Mouse (Mus musculus) large intestine, adult 2 months (tissue): ENCODE measurements around the gene Hoxd11. TPM values are rescaled to one million over a fixed set of nuclear protein-coding genes. Genes with fewer than 3 reads are reported as not detected.

Source experiments
- DNase-seq: peaks from one replicate; pipeline ENCODE4 v3.0.0-alpha.2; 2012; ENCODE audit warnings: low read depth, low spot score
- WGBS: fragments of 180-500 bp; shearing (Covaris S2); methylation state at CpG from one replicate; pipeline ENCODE4 v1.1.7; 2018; 5-methylcytosine and 5-hydroxymethylcytosine counted together
- polyA plus RNA-seq: library from polyadenylated mRNA; depleted of rRNA; stranded (reverse); fragments of >200 nt; gene quantifications from 2 replicates; pipeline ENCODE4 v1.2.3, GENCODE M21; 2012

Hoxd11 gene
- polyA plus RNA-seq, 1 experiment = not detected

DNA sequence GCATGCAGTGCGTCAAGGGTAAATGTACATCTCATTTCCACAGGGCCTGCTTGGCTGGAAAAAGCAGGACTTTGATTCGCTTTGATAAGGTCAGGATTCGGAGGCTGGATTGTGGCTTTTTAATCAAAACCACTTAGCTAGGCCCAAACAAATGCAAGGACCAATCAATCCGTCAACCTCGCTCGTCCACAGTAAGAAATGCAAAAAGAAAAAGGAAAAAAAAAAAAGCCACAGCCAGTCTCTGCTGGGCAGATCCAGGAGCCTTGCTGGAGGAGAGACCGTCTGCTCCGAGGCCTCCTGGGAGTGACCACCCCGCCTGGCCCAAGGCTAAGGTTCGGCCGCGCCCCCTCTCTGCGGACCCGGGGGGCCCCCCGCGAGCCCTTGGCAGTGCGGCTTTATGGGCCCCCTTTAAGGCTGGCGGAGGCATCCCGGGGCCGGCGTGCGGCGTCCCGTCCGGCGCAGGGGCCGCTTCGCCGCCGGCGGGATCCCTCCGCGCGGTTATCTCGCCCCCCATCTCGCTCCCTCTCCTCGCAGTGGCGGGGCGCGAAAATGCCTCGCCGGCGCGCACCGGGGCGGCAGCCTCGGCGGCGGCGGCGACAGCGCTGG is 25.1 kb downstream of the Hoxd11 start, which contains the start of gene Hoxd8:
Gene Hoxd8, plus strand, starts transcription at position 223 of the 606 bp plus-strand sequence.
- DNase-seq = no peak
- WGBS = 3% methylated on average over 48 of the region's 52 CpGs

DNA sequence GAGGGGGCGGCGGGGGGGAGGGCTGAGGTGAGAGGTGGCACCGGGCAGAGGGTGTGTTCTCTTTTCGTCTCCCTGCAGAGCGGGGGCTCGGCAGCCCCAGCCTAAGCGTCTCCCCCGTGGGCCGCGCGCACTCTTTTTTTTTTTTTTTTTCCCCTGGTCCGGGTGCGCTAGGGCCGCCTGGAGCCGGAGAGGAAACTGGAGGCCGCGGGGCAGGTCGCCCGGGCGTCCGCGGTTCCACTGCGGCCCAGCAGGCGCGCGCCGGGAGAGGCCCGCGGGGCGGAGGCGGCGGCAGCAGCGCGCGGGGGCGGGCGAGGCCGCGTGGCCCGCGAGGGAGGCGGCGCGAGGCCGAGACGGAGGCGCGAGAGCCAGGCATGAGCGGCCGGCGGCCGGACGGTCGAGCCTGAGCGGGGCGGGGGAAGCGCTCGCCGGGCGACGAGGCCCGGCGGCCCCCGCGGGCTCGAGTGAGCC is 25.7 kb downstream of the Hoxd11 start:
- no peak for DNase-seq
- under 1% methylated on average over 57 of the region's 66 CpGs for WGBS

DNA sequence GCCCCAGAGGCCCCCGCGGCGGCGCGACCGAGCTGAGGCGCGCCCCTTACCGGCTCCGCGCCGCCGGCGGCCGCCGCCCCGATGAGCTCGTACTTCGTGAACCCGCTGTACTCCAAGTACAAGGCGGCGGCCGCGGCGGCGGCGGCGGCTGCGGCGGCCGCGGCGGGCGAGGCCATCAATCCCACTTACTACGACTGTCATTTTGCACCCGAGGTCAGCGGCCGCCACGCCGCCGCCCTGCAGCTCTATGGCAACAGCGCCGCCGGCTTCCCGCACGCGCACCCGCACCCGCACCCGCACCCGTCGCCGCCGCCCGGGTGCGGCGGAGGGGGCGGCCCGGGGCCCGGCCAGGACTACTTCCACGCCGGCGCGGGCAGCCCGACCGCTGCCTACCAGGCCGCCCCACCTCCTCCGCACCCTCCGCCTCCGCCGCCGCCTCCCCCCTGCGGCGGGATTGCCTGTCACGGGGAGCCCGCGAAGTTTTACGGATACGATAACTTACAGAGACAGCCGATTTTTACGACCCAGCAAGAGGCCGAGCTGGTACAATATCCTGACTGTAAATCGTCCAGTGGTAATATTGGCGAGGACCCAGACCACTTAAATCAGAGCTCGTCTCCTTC is 26.2 kb downstream of the Hoxd11 start:
- no peak for DNase-seq
- WGBS = under 1% methylated on average over 69 of the region's 85 CpGs

DNA sequence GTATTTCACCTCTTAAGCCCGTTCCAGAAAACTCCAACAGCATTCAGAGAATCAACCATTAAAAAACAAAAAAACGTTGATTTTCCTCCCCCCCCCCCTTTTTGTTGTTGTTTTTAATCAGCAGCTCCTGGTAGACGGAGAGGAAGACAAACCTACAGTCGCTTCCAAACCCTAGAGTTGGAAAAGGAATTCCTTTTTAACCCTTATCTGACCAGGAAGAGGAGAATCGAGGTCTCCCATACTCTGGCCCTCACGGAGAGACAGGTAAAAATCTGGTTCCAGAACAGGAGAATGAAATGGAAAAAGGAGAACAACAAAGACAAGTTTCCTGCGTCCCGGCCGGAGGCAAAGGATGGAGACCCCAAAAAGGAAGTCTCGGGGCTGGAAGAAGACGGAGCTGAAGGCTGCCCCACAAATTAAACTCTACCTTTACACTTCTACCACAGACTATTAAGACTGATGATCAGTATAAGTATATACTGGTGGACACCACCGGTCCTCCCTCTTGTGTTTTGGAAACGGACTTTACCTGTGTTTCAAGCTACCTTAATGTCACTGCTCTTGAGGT is 27.1 kb downstream of the Hoxd11 start:
- 19% methylated on average over 13 of the region's 13 CpGs for WGBS
- no peak for DNase-seq

DNA sequence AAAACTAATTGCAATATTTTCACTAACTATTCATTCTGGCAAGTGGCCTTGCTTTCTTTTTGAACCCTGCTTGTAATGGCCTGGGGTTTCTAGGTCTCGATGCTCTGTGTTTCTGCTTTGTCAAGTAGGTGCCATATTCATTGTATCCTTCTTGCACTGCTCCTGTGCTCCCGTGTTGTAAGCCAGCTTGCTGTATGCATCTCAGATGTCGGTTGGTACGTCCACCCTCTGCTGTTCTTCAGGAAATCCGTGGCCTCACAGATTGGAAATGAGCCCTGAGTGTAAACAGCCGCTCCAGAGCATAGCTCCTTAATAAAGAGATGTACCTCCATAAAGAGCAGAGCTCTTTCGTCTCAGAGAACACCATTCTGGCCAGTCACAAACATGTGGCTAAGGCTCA is 28.2 kb downstream of the Hoxd11 start:
- 57% methylated on average over 7 of the region's 7 CpGs for WGBS
- DNase-seq = no peak

DNA sequence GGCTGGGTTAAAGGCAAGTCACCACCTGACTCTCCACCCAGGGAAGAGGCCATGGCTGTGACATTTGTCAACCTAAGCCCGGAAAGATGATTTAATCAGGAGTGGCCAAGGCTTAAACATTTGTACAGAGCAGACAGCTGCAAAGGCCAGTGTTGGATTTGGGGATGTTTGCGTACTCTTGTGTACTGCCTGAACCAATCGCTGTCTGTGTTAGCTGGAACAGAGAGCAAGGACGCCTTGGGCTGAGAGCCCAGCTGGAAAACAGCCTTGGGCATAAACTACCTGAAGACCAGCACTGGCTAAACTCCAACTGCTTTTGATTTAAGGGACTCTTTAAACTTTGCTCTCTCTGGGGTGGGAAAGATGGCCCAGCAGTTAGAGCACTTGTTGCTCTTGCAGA is 29.3 kb downstream of the Hoxd11 start:
- 32% methylated on average over 4 of the region's 4 CpGs for whole genome bisulfite sequencing
- DNase-seq = no peak

DNA sequence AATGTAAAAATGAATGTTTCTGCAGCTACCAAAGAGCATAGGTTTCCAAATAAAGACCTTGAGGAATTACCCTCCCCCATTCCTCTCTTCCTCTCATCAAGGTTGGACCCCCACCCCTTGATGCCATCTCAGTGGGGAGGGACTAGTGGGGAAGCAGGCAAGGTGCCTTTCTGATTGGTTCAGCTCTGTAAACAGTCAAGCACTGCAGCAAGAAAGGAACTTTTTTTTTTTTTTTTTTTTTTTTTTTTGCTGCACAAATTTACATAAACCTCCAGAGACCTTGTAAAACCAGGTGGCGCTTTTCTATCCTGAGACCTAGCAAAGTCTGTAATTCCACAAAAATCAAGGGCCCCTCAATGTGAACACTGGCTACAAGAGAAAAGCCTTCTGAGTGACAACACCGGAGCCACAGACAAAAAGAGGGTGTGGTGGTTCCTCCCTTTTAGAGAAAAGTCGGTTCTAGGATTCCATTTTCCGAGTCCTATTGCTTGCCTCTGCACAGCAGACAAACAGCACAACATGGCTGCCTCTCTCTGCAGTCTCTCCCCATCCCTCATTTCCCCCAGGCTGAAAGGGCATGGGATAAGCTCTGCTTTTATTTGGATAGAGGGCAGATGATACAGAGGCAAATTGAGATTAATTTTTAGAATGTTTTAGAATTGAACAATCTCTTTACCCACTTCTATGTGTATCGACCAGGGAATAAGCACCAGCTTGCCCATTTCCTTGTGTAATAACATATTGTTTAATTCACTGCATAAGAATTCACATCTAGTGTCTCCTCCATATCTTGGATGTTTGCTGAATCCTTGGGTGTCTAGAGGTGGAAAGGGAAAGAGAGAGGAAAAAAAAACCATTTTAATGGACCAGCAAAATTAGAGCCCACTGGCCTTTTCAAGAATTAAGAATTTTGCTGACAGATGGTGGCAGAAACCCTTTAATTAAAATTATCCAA is 30.4 kb downstream of the Hoxd11 start:
- no peak for DNase-seq
- WGBS = 33% methylated on average over 5 of the region's 5 CpGs

DNA sequence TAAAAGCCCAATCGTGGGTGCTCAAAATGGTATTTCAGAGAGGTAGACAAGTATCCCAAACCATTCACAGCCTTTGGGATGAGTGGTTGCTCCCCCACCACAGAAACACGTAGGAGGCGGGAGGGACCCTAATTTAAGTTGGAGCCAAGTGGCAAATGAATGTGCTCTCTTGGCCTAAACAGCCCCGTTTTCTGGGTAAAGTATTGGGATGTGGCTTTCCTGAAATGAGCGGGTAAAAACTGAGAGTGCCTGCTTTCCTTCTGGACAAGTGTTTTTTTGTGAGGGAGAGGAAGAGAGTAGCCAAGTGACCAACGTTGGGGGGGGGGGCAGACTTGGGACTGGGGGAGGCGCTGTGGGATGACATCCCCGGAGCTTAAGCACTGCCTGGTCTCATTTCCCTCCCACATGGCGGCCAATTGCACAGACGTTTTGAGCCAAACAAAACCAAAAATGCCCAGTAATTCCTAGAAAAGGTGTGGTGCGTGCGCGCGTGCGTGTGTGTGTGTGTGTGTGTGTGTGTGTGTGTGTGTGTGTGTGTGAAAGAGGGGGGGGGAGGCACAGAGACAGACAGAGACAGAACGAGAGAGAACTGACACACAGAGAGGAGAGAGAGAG is 31.7 kb downstream of the Hoxd11 start:
- no peak for DNase-seq
- WGBS = 6% methylated on average over 16 of the region's 16 CpGs

DNA sequence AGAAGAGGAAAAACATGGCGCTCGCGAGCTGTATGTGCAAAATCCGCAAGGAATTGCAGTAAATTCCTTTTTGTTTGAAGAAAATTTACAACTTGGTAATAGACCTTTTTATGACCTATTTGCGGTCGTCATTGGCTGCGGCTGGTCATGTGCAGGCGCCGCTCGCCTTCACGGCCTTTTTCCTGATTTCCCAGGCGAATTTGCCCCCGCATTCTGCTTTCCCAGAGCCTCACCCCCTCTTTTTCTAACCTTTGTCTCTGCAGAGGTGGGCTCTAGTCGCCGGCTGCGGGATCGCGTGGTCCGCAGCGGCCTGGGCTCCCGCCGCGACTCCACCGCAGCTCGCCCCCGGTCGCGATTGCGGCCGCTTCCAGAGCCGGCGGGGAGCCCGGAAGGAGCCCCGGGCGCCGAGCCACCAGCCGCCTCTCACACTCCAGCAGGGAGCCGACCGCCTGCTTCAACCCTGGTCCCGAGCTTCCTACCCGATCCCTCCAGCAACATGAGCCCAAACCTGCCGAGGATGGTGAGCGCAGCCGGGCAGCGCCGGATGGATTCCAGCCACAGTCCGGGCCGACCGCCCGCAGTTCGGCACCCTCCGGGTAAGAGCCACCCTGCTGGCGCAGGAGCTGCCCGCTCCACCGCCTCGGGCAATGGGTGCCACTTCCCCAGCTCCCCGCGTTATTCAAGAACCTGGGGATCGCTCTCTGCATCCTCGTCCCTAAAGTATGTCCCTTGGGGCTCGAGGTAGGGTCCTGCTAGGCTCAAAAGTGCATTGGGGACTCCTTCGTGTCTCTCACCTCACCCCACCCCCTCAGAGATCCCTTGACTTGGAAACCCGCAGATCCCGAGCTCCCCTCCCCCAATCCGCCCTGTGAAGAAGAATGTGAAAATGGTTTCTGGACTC is 32.6 kb downstream of the Hoxd11 start, which contains the start of the genes Hoxd3 and Hoxd4:
Gene Hoxd3, plus strand, starts transcription at position 207 of the 901 bp plus-strand sequence.
Gene Hoxd4, plus strand, starts transcription at position 209 of the 901 bp plus-strand sequence.
- 2% methylated on average over 65 of the region's 65 CpGs for whole genome bisulfite sequencing

DNA sequence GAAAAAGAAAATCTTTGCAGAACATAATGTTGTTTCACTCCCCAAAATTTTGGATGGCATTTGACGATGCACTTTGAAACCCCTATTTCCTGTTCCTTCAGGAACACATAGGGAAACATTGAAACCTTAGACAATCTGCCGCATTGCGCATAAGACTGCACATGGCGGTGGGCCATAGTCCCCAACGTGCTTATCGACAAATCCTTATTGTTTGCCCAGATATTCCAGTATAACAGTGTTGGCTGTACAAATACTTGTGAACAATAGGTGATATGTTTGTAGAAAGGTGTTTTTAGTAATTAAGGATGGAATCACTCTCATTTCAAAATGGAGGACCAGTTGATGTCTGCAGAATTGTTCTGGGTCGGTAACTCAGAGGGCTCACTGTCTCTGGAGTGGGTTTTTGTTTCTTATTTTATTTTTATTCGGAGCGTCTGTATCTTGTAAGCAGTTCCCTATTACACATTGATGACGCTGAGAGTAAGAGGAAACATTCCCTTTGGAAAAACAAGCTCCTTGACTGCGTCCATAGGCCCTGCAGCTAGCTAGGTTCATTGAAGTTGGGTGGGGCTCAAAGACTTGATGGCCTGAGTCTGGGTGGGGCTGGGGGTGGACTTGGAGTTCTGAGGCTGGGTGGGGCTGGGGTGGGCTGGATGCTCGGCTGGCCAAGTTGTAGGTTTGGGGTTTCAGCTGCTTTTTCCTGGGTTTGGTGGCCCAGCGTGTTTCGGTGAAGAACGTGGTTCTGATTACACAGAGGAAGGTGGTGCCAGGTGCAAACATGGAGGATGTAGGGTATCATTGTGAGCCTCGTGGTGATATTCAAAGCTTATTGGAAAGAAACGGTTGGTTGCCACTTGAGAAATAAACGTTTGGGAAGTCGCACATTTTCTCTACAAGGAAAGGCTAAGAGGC is 34.1 kb downstream of the Hoxd11 start:
- no peak for DNase-seq
- 24% methylated on average over 19 of the region's 19 CpGs for WGBS

More for the DNA sequence above, 32.6 kb downstream of the Hoxd11 start, which contains the start of the genes Hoxd3 and Hoxd4:
- DNase-seq = no peak

DNA sequence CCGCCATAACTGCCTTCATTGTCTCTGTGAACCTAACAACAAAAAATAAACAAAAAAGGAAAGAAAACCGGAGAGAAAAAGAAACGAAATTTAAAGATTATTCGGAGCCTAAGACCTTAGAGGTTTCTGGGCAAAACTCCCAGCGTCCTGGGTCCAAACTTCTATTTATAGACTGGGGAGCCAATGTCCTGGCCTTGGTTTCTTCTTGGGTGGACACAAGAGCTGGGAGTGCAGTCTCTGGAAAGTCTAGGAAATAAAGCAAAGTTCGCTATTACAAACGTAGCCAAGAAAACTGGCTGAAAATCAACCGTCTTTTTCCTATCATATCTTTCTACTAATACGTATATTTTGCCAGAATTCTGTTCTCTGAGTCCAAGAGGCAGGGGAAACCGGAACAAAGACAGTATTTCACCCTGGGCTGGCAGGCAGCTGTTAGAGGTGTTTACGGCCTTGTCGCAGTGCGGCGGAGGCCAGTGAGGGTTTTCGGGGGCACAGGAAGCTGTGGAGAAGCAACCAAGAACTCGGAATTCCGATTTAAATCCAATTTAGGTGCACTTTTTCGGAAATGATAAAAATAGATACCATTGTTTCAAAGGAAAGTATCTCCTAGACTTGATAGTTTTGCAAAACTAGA is 34.9 kb downstream of the Hoxd11 start:
- WGBS = 32% methylated on average over 18 of the region's 18 CpGs
- no peak for DNase-seq

DNA sequence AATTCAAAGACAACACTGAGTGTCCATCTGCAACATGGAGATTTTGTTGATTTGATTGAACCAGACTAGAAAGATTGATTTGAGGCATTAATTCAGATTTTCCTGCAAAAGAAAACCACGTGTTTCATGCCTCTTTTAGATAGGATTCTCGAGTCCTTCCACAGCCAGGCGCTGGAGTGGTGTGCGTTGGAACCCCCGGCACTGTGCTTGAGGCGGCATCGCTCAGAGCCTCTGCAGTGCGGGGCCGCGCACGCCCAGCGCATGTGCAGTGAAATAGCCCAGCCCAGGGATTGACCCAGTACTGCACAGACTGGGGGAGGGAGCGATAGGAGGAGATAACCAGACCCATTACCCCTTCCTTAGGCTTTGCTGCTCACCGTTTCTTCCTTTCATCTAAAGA is 35.5 kb downstream of the Hoxd11 start:
- DNase-seq = no peak
- 14% methylated on average over 14 of the region's 14 CpGs for WGBS

DNA sequence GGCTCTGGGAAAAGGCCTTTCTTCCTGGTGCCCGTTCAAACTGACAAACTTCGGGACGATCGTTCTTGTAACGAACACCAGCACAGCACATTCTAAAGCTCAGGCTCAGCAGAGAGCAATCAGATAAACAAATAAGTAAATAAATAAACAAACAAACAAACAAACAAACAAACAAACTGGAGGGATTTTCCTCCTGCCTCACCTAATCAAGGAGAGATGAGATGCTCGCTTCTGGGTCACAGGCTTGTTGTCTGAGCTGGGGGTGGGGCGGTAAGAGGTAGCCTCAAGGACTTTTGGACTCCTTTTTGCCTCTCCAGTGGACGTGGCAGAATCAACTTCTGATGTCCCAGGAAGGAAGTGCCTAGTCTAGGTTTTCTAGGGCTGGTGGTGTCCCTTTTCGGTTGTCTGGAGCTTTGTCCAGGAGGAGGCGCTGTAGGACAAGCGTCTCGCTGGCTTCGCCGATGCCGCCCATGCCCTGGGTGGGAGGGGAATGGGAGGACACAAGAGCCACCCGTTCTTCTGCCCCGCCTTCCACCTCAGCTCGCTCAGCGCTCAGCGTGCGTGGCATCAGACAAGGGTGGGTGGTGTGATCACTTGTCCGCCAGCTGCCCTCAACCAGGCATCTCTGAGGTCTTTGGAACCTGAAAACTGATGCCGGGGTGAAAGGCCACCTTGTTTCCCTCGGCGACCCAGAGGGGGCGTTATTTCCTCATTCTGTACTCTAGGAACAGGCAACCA is 36.3 kb downstream of the Hoxd11 start:
- DNase-seq = peak; percentile 68
- 5% methylated on average over 26 of the region's 26 CpGs for WGBS

DNA sequence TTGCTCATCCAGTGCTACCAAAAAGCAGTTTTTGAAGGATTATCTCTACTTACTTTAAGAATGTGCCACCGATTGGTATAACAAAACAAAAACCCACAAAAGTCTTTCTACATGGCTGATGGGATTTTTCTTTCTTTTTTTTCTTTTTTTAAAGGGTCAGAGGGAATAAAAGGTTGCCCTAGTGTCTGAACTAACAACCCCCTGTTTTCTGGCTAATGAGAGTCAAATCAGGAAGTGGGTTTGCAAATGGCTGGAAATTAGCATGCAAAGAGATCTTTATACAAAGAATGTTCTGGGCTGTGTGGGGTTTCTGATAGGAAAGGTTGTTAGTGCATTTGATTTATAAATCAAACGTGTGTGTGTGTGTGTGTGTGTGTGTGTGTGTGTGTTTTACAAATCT is 41.0 kb downstream of the Hoxd11 start:
- no peak for DNase-seq
- WGBS = 43% methylated on average over 2 of the region's 2 CpGs

DNA sequence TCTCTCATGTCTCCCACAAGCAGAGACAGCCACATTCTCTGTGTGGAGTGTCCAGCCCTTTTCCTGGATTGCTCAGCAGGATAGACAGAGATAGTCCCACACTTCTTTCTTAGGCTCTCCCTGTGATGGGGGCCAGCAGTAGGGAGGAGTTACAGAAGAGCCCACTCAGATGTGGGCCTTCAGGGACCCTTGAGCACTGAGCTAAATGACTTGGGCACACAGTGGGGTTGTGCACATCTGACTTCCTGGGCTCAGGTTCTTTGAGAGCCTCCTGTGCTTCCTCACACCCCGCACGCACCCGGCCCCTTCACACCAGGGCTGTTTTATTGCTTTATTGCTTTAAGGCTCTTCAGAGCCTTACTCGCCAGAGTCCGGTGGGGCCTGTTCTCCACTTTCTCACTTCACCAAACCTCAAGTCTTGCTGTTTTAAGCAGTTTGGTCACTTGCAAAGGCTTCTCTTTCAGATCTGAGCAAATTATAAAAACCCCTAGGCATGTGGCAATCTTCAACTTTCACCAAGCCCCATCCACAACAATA is 41.7 kb downstream of the Hoxd11 start:
- 19% methylated on average over 5 of the region's 5 CpGs for WGBS
- no peak for DNase-seq

DNA sequence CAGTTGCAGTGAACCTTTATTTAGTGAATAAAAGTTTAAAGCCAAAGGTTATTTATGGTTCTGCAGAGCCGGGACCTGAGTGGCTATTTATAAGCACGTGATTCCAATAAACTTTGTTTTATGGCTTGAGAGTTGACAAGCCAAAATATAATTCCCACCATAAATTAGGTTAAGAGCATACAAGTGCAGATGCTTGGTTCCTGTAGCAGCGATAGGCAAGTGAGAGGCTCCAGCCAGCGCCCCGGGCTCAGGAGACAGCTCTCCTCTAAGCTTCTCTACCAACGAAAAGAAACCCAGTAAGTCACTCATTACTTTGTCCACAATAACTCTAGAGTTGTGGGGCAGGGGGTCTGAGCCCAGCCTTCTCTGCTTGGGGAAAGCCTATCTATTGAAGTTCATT is 42.5 kb downstream of the Hoxd11 start:
- DNase-seq = no peak
- WGBS = 6% methylated on average over 6 of the region's 6 CpGs
